Mouse (Mus musculus) forebrain, postnatal 0 days (tissue): Measurements from ENCODE around the gene Cacna2d2. TPM values are rescaled to one million over a fixed set of nuclear protein-coding genes. Genes with fewer than 3 reads are reported as not detected.

Source experiments
- ATAC-seq: fragments of 200-750 bp; cut with Nextera tagmentation; 2 replicates; pipeline ENCODE4 v1.8.0; 2017; ENCODE audit warnings: mild to moderate bottlenecking, moderate library complexity
- DNase-seq: peaks from one replicate; pipeline ENCODE4 v3.0.0-alpha.2; 2015
- H3K27ac ChIP-seq: fragments of 300-500 bp; sonication (generic); 2 replicates; pipeline ENCODE4 v1.5.1; 2014; ENCODE audit warnings: low read depth, mild to moderate bottlenecking, antibody characterized with exemption, low read length, moderate library complexity, mixed read lengths
- H3K27me3 ChIP-seq: fragments of 300-500 bp; sonication (generic); 2 replicates; pipeline ENCODE4 v1.6.1; 2014; ENCODE audit warnings: mild to moderate bottlenecking, low read length, mixed read lengths; ENCODE audit not compliant: insufficient read depth
- H3K36me3 ChIP-seq: fragments of 300-500 bp; sonication (generic); 2 replicates; pipeline ENCODE4 v1.6.1; 2014; ENCODE audit warnings: mild to moderate bottlenecking, moderate library complexity; ENCODE audit not compliant: insufficient read depth
- H3K4me1 ChIP-seq: fragments of 300-500 bp; sonication (generic); 2 replicates; pipeline ENCODE4 v1.6.1; 2014; ENCODE audit warnings: antibody characterized with exemption; ENCODE audit not compliant: insufficient read depth
- H3K4me2 ChIP-seq: fragments of 300-500 bp; sonication (generic); 2 replicates; pipeline ENCODE4 v1.6.1; 2014; ENCODE audit warnings: low read depth, mild to moderate bottlenecking, moderate library complexity
- H3K4me3 ChIP-seq: fragments of 300-500 bp; sonication (generic); 2 replicates; pipeline ENCODE4 v1.5.1; 2014; ENCODE audit warnings: low read depth, low read length, mixed read lengths
- H3K9ac ChIP-seq: fragments of 300-500 bp; sonication (generic); 2 replicates; pipeline ENCODE4 v1.6.1; 2014; ENCODE audit warnings: mild to moderate bottlenecking
- H3K9me3 ChIP-seq: fragments of 300-500 bp; sonication (generic); 2 replicates; pipeline ENCODE4 v1.6.1; 2016; ENCODE audit warnings: low read length
- CTCF ChIP-seq: sonication (generic); IDR thresholded peaks from 2 replicates; pipeline ENCODE4 v1.5.1; 2016; ENCODE audit warnings: antibody characterized with exemption, control low read depth, low read depth
- WGBS: fragments of 180-500 bp; shearing (Covaris S2); extraction: QIAGEN DNeasy Blood & Tissue Kit; methylation state at CpG from one replicate; pipeline ENCODE4 v1.1.7; 2014; 5-methylcytosine and 5-hydroxymethylcytosine counted together
- polyA plus RNA-seq: library from polyadenylated mRNA; unstranded; fragments of >200 nt; fragmentation: Nextera tagmentation; extraction: Ambion mirVana; gene quantifications from 2 replicates; pipeline ENCODE4 v1.2.1, GENCODE M21; 2015
- total RNA-seq: library from RNA; depleted of rRNA; stranded (reverse); fragments of >200 nt; gene quantifications from 2 replicates; pipeline ENCODE4 v1.2.3, GENCODE M21; 2014

Gene Cacna2d2
- total and polyA plus RNA-seq, 2 experiments from 2014 or later, result 5.0 to 49.5 TPM

GRCm38 (mm10) chr9:107553541-107554318, 154.3 kb downstream of the Cacna2d2 start:
- Histone ChIP-seq H3K36me3 (peaks cover 18% of the 10 kb centered on the region), H3K4me1 (peaks cover 28% of the 10 kb centered on the region), H3K4me2 (peak overlapping the region; percentile 87), H3K27ac (peak overlapping the region; percentile 68), H3K9me3 (no peaks in the 10 kb centered on the region), H3K9ac (peak overlapping the region; percentile 70), H3K4me3 (peak overlapping the region; percentile 69), H3K27me3 (peaks cover 19% of the 10 kb centered on the region)
- ATAC-seq, result peak; percentile 59
- DNase-seq, result peak; percentile 26
- TF ChIP-seq CTCF, result no peak
- 7% methylated on average over 37 of the region's 37 CpGs for WGBS

- DNase-seq (peak; percentile 99), ATAC-seq (peak; percentile 95)
- Histone ChIP-seq H3K4me3 (peak overlapping the region; percentile 69), H3K9ac (peak overlapping the region; percentile 70), H3K4me1 (peaks cover 28% of the 10 kb centered on the region), H3K27me3 (peaks cover 19% of the 10 kb centered on the region), H3K9me3 (no peaks in the 10 kb centered on the region), H3K4me2 (peak overlapping the region; percentile 87), H3K36me3 (peaks cover 24% of the 10 kb centered on the region), H3K27ac (peak overlapping the region; percentile 75)
- peak; percentile 13; the same call in 1 of the 2 replicates for TF ChIP-seq CTCF
- under 1% methylated on average over 48 of the region's 53 CpGs for WGBS
These were observed 155.0 kb downstream of the Cacna2d2 start for GRCm38 (mm10) chr9:107554319-107554825.

- peak overlapping the region; percentile 70 for H3K9ac ChIP-seq
- ATAC-seq (no peak; the same call in 1 of the 2 replicates), DNase-seq (peak; percentile 35)
- H3K27me3 ChIP-seq, result peaks cover 18% of the 10 kb centered on the region
- peak overlapping the region; percentile 69 for H3K4me3 ChIP-seq
- TF ChIP-seq CTCF, result no peak
- peaks cover 31% of the 10 kb centered on the region for H3K36me3 ChIP-seq
- peak overlapping the region; percentile 87 for H3K4me2 ChIP-seq
- H3K27ac ChIP-seq, result peak overlapping the region; percentile 75
- WGBS, result under 1% methylated on average over 23 of the region's 23 CpGs
- peaks cover 28% of the 10 kb centered on the region for H3K4me1 ChIP-seq
- no peaks in the 10 kb centered on the region for H3K9me3 ChIP-seq
These were observed 155.6 kb downstream of the Cacna2d2 start for GRCm38 (mm10) chr9:107555031-107555457.

- peaks cover 36% of the 10 kb centered on the region for H3K36me3 ChIP-seq
- no peak for TF ChIP-seq CTCF
- ATAC-seq (no peak), DNase-seq (no peak)
- peak overlapping the region; percentile 70; the same call in 1 of the 2 replicates for H3K9ac ChIP-seq
- 45% methylated on average over 2 of the region's 2 CpGs for WGBS
- peak overlapping the region; percentile 69 for H3K4me3 ChIP-seq
- no peak overlapping the region for H3K27ac ChIP-seq
- H3K27me3 ChIP-seq, result peaks cover 11% of the 10 kb centered on the region
- no peaks in the 10 kb centered on the region for H3K9me3 ChIP-seq
- peak overlapping the region; percentile 87 for H3K4me2 ChIP-seq
- H3K4me1 ChIP-seq, result peaks cover 28% of the 10 kb centered on the region
These were observed 156.3 kb downstream of the Cacna2d2 start for GRCm38 (mm10) chr9:107555701-107556100.

- Histone ChIP-seq H3K4me1 (peaks cover 24% of the 10 kb centered on the region), H3K27me3 (peaks cover 9% of the 10 kb centered on the region; the same call in 1 of the 2 replicates), H3K36me3 (peaks cover 43% of the 10 kb centered on the region), H3K27ac (no peak overlapping the region), H3K4me3 (no peak overlapping the region), H3K9ac (no peak overlapping the region), H3K9me3 (no peaks in the 10 kb centered on the region), H3K4me2 (no peak overlapping the region)
- no peak for TF ChIP-seq CTCF
- ATAC-seq, result no peak
- WGBS, result 75% methylated on average over 3 of the region's 3 CpGs
- DNase-seq, result no peak
These were observed 156.9 kb downstream of the Cacna2d2 start for GRCm38 (mm10) chr9:107556346-107556745.

- ATAC-seq (peak; percentile 99), DNase-seq (peak; percentile 93)
- Histone ChIP-seq H3K9me3 (no peaks in the 10 kb centered on the region), H3K4me2 (peak within 1 kb of the TSS; percentile 76), H3K9ac (peak within 1 kb of the TSS; percentile 81), H3K4me3 (peak within 1 kb of the TSS; percentile 91), H3K36me3 (peaks cover 52% of the 10 kb centered on the region), H3K27ac (peak within 1 kb of the TSS; percentile 72), H3K4me1 (peaks cover 19% of the 10 kb centered on the region), H3K27me3 (no peaks in the 10 kb centered on the region)
- 3% methylated on average over 43 of the region's 46 CpGs for WGBS
- TF ChIP-seq CTCF, result no peak; the same call in 1 of the 2 replicates
These were observed 163.7 kb downstream of the Cacna2d2 start, which contains the start of gene Tusc2 for GRCm38 (mm10) chr9:107563029-107563581. Tusc2 (plus strand) TSS chr9:107563255.
